Comparison of ENCODE assay signal across 8 mouse cellular contexts in the genomic region with DNA sequence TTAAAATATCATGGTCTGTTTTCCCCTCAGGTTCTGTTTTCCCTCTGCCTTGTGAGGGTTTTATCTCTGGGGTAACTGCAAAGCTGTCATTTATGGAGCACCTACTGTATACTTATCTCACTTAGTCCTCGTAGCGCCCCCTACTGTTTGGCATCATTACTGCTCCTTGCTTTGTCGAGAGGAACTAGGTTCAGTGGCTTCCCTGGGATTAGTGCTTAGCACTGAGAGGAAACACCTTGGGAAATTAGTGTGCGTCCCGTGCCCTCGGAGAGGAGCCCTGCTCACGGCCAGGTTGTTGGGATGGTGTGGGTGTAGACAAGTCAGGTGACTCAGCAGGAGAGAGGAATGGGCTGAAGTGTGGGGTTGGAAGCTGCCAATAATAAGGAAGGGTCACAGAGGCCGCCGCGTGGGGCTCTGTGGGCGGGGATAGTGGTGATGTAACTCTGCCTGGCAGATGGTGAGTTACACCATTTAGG. TPM values are rescaled to one million over a fixed set of nuclear protein-coding genes. Genes with fewer than 3 reads are reported as not detected.
A peak's percentile ranks its signal among the peaks of the same experiment; 100 is the strongest.
DNase-seq lines count a peak whose midpoint lies in the region; ATAC-seq lines count a peak whose summit lies in the region.

No protein-coding gene starts in this region.

- peak overlapping the region; percentile 77 for H3K27ac ChIP-seq in heart, embryonic 13.5 days (replicated peaks)
- no peak overlapping the region for H3K27ac ChIP-seq in liver, embryonic 11.5 days (ENCODE audit: low read depth, low read length)

- no peaks in the 10 kb centered on the region for H3K27me3 ChIP-seq in heart, embryonic 13.5 days (replicated peaks)
- no peaks in the 10 kb centered on the region for H3K27me3 ChIP-seq in liver, embryonic 11.5 days (replicated peaks; ENCODE audit: control insufficient read depth, insufficient read depth, low read length)

- peak; percentile 43 to 63 for DNase-seq in adrenal gland, adult 18-20 months (ENCODE audit: low spot score in 2 of 2)
- no peak for DNase-seq in adrenal gland, postnatal 4 days (ENCODE audit: low spot score in 2 of 2)
- DNase-seq in testis, postnatal 10 days (ENCODE audit: low spot score) = peak; percentile 75
- no peak for DNase-seq in testis, postnatal 14 days (ENCODE audit: low spot score)
- no peak for DNase-seq in liver, embryonic 11.5 days (ENCODE audit: low spot score)
- DNase-seq in left cerebral cortex, adult 18-20 months (ENCODE audit: low spot score in 2 of 2) = no peak

- ATAC-seq in heart, embryonic 13.5 days (ENCODE audit: extremely low read depth, insufficient number of reproducible peaks, low FRiP score, low TSS enrichment) = no peak
- ATAC-seq in liver, embryonic 11.5 days (replicated peaks; ENCODE audit: low FRiP score) = 0 out of 2 replicates have a peak, but pooled peaks have one; percentile 14
- peak; percentile 70 for ATAC-seq in neutrophil, adult 5-6 weeks (ENCODE audit: extremely low read depth, insufficient number of reproducible peaks, low FRiP score, poor library complexity, severe bottlenecking)

- H3K4me2 ChIP-seq in heart, embryonic 13.5 days = 0 out of 2 replicates have a peak overlapping the region, but pooled peaks have one; percentile 2
- peak overlapping the region; percentile 23; the same call in 1 of the 2 replicates for H3K4me2 ChIP-seq in liver, embryonic 11.5 days

- no peak overlapping the region for H3K4me3 ChIP-seq in heart, embryonic 13.5 days
- H3K4me3 ChIP-seq in liver, embryonic 11.5 days (ENCODE audit: low read depth, low read length) = no peak overlapping the region

- no peaks in the 10 kb centered on the region for H3K36me3 ChIP-seq in heart, embryonic 13.5 days
- no peaks in the 10 kb centered on the region for H3K36me3 ChIP-seq in liver, embryonic 11.5 days (ENCODE audit: control insufficient read depth, insufficient read depth, low read length)

- H3K9me3 ChIP-seq in heart, embryonic 13.5 days = no peaks in the 10 kb centered on the region
- H3K9me3 ChIP-seq in liver, embryonic 11.5 days (ENCODE audit: control insufficient read depth, low read length) = no peaks in the 10 kb centered on the region

- 19% methylated on average over 11 of the region's 11 CpGs for WGBS in heart, embryonic 13.5 days
- 17% methylated on average over 11 of the region's 11 CpGs for WGBS in liver, embryonic 11.5 days

- peak overlapping the region; percentile 24; the same call in 1 of the 2 replicates for H3K9ac ChIP-seq in heart, embryonic 13.5 days
- no peak overlapping the region for H3K9ac ChIP-seq in liver, embryonic 11.5 days (ENCODE audit: low read depth, low read length)

- peaks cover 85% of the 10 kb centered on the region for H3K4me1 ChIP-seq in heart, embryonic 13.5 days
- peaks cover 24% of the 10 kb centered on the region for H3K4me1 ChIP-seq in liver, embryonic 11.5 days (replicated peaks; ENCODE audit: control insufficient read depth, insufficient read depth, low read length)

RNA-seq across cellular contexts. Expression of gene Trak1, which starts 54.9 kb away (rescaled TPM):
- total RNA-seq in adrenal gland, adult 18-20 months (2021) = 10 to 100 TPM; 75.7 to 96.6 TPM
- total RNA-seq in adrenal gland, postnatal 4 days (2021) = 10 to 100 TPM; 76.0 to 83.4 TPM
- polyA plus RNA-seq in heart, embryonic 13.5 days (2015; fragmentation: Nextera tagmentation; extraction: Ambion mirVana) = 30.4 and 32.2 TPM in 2 replicates
- polyA plus RNA-seq in liver, embryonic 11.5 days (2014; fragmentation: Nextera tagmentation; extraction: Ambion mirVana) = 11.2 and 13.1 TPM in 2 replicates
- 45.3 and 51.1 TPM in 2 replicates for total RNA-seq in neutrophil, adult 5-6 weeks (2017)
- total RNA-seq in left cerebral cortex, adult 18-20 months (2021) = 100 to 1,000 TPM; 239 to 275 TPM

Comparison
In these comparisons a context has a peak if more than half of its experiments do, and no peak if none do; other contexts are left out.
1. DNase-seq: peak in adrenal gland, adult 18-20 months (2 of 2) and testis, postnatal 10 days (single experiment); none in adrenal gland, postnatal 4 days (0 of 2), testis, postnatal 14 days (single experiment), liver, embryonic 11.5 days (single experiment) and left cerebral cortex, adult 18-20 months (0 of 2).